Mouse (Mus musculus): ENCODE data around the gene Sox2. TPM values are rescaled to one million over a fixed set of nuclear protein-coding genes. Genes with fewer than 3 reads are reported as not detected.

Gene Sox2
- total RNA-seq, 2 experiments from 2014 or later: not detected

- intact Hi-C loops (cut with DNase I): loop anchor here (10.0 kb wide), 3 partner anchors 683 to 763 kb away; no protein-coding TSS in a partner anchor
- no peak for DNase-seq (ENCODE audit: low spot score)
Observed at GRCm38 (mm10) chr3:34641756-34642497, 8.3 kb upstream of the Sox2 start.

- DNase-seq (ENCODE audit: low spot score): no peak
- intact Hi-C loops (cut with DNase I): loop anchor here (10.0 kb wide), 3 partner anchors 682 to 762 kb away; no protein-coding TSS in a partner anchor
Observed at GRCm38 (mm10) chr3:34642498-34642941, 7.7 kb upstream of the Sox2 start.

- intact Hi-C loops (cut with DNase I): loop anchor here (10.0 kb wide), 3 partner anchors 682 to 762 kb away; no protein-coding TSS in a partner anchor
- no peak for DNase-seq (ENCODE audit: low spot score)
Observed at GRCm38 (mm10) chr3:34643067-34643466, 7.1 kb upstream of the Sox2 start.

GRCm38 (mm10) chr3:34643536-34644115, 6.6 kb upstream of the Sox2 start:
- DNase-seq (ENCODE audit: low spot score): no peak
- intact Hi-C loops (cut with DNase I): loop anchor here (10.0 kb wide), 3 partner anchors 681 to 761 kb away; no protein-coding TSS in a partner anchor

- no peak for DNase-seq (ENCODE audit: low spot score)
- intact Hi-C loops (cut with DNase I): loop anchor here (10.0 kb wide), 3 partner anchors 679 to 759 kb away; no protein-coding TSS in a partner anchor
Observed at GRCm38 (mm10) chr3:34646169-34646568, 4.0 kb upstream of the Sox2 start.

GRCm38 (mm10) chr3:34647688-34648087, 2.5 kb upstream of the Sox2 start:
- DNase-seq (ENCODE audit: low spot score): no peak
- intact Hi-C loops (cut with DNase I): loop anchor here (1.0 to 10.0 kb wide), 5 partner anchors 456 to 835 kb away; no protein-coding TSS in a partner anchor

GRCm38 (mm10) chr3:34648105-34648832, 1.9 kb upstream of the Sox2 start:
- no peak for DNase-seq (ENCODE audit: low spot score)
- intact Hi-C loops (cut with DNase I): loop anchor here (2.0 to 10.0 kb wide), 4 partner anchors 677 to 835 kb away; no protein-coding TSS in a partner anchor

- DNase-seq (ENCODE audit: low spot score): no peak
Observed at GRCm38 (mm10) chr3:34648833-34649719, 1.1 kb upstream of the Sox2 start.

GRCm38 (mm10) chr3:34650621-34651361, 586 bp downstream of the Sox2 start:
- intact Hi-C loops (cut with DNase I): no loop called here
- no peak for DNase-seq (ENCODE audit: low spot score)

More at GRCm38 (mm10) chr3:34648833-34649719, 1.1 kb upstream of the Sox2 start:
- intact Hi-C loops (cut with DNase I): loop anchor here (2.0 to 10.0 kb wide), 4 partner anchors 676 to 834 kb away; no protein-coding TSS in a partner anchor

- intact Hi-C loops (cut with DNase I): no loop called here
- no peak for DNase-seq (ENCODE audit: low spot score)
Observed at GRCm38 (mm10) chr3:34651486-34652170, 1.4 kb downstream of the Sox2 start.

- no peak for DNase-seq (ENCODE audit: low spot score)
- intact Hi-C loops (cut with DNase I): no loop called here
Observed at GRCm38 (mm10) chr3:34652616-34653015, 2.4 kb downstream of the Sox2 start.

GRCm38 (mm10) chr3:34653235-34653976, 3.2 kb downstream of the Sox2 start:
- no peak for DNase-seq (ENCODE audit: low spot score)
- intact Hi-C loops (cut with DNase I): no loop called here

GRCm38 (mm10) chr3:34653977-34654500, 3.8 kb downstream of the Sox2 start:
- intact Hi-C loops (cut with DNase I): no loop called here
- no peak for DNase-seq (ENCODE audit: low spot score)

GRCm38 (mm10) chr3:34654781-34655180, 4.6 kb downstream of the Sox2 start:
- intact Hi-C loops (cut with DNase I): no loop called here
- no peak for DNase-seq (ENCODE audit: low spot score)

GRCm38 (mm10) chr3:34655311-34656075, 5.3 kb downstream of the Sox2 start:
- DNase-seq (ENCODE audit: low spot score): no peak
- intact Hi-C loops (cut with DNase I): no loop called here

GRCm38 (mm10) chr3:34656153-34656552, 5.9 kb downstream of the Sox2 start:
- intact Hi-C loops (cut with DNase I): no loop called here
- no peak for DNase-seq (ENCODE audit: low spot score)
